Mouse (Mus musculus): ENCODE data around the gene Gm4792. TPM values are rescaled to one million over a fixed set of nuclear protein-coding genes. Genes with fewer than 3 reads are reported as not detected.

Gene Gm4792
- 0.17 TPM in 1 of 2 replicates, not detected in the other for polyA plus RNA-seq (2016; fragmentation: Nextera tagmentation; extraction: Ambion mirVana)

DNA sequence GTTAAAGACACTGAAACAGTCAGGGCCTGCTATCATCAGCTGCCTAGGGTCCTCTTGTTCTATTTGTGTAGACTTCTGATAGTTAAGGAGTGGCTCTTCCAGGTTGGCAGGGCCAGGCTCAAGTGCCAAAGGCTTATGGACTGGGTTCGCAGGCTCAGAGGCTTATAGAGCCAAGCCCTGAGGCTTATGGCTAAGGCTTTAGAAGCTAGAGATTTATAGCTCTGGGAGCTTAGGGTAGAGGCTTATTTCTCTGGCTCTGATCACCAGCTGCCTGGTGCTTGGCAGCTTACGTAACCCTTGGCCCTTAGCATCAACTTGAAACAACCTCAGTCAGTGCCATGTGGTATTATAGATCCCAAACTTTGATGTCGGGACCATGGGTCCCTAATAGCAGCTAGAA is at the start of gene Gm4792:
TSS of gene Gm4792 (minus strand) at position 233 of the 400 bp plus-strand sequence.
- no peak within 1 kb of the TSS for H3K27ac ChIP-seq (replicated peaks)
- no peak within 1 kb of the TSS for H3K4me3 ChIP-seq
- no peaks in the 10 kb centered on the region for H3K36me3 ChIP-seq
- no peaks in the 10 kb centered on the region for H3K9me3 ChIP-seq (replicated peaks)
- no peaks in the 10 kb centered on the region for H3K27me3 ChIP-seq (ENCODE audit: low read depth, poor library complexity, severe bottlenecking)
- no peak for DNase-seq (ENCODE audit: low spot score)
- peaks cover 32% of the 10 kb centered on the region for H3K4me1 ChIP-seq
- 82% methylated on average over 3 of the region's 3 CpGs for WGBS

DNA sequence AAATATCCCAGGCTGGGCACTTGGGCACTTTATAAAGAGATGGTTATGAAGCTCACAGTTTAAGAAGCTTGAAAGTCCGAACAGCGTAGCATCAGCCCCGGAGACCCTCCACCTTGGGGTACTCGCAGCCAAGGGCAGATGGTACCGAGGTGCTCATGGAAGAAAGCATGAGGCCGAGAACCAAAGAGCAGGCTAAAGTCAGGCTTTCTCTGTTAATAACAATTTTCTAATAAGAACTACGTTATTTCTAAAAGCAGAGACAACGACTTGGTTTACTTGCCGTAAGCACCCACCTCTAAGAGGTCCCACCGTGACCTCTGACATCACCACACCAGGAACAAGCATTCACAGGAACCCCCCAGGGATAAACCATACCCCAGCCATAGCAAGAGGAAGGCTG is 49.5 kb upstream of the Gm4792 start:
- H3K27me3 ChIP-seq (ENCODE audit: low read depth, poor library complexity, severe bottlenecking) = no peaks in the 10 kb centered on the region
- no peak overlapping the region for H3K4me3 ChIP-seq
- H3K9me3 ChIP-seq (replicated peaks) = no peaks in the 10 kb centered on the region
- H3K27ac ChIP-seq (replicated peaks) = no peak overlapping the region
- H3K4me1 ChIP-seq = peaks cover 16% of the 10 kb centered on the region
- 95% methylated on average over 10 of the region's 10 CpGs for WGBS
- H3K36me3 ChIP-seq = no peaks in the 10 kb centered on the region
- DNase-seq (ENCODE audit: low spot score) = no peak

DNA sequence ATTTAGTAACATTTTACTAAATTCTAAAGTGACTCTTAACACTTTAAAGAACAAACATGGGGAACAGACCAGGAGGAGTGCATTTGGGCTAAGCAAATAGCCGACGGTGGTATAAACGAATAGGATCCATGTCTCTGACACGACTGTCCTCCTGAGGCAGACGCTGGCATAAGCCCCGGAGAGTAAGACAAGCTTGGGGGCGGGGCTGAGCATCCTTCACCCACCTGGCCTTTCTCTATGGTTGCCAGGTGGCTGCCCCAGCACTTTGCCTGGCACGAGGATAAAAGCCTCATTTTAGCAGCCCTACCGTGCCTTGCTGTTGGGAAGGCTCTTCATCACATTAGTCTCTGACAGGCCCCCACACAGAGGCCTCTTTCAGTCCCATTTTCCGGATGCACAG is 48.8 kb upstream of the Gm4792 start:
- no peak overlapping the region for H3K4me3 ChIP-seq
- no peaks in the 10 kb centered on the region for H3K9me3 ChIP-seq (replicated peaks)
- 80% methylated on average over 10 of the region's 10 CpGs for WGBS
- no peak overlapping the region for H3K27ac ChIP-seq (replicated peaks)
- peaks cover 16% of the 10 kb centered on the region for H3K4me1 ChIP-seq
- no peaks in the 10 kb centered on the region for H3K27me3 ChIP-seq (ENCODE audit: low read depth, poor library complexity, severe bottlenecking)
- no peaks in the 10 kb centered on the region for H3K36me3 ChIP-seq
- DNase-seq (ENCODE audit: low spot score) = no peak

DNA sequence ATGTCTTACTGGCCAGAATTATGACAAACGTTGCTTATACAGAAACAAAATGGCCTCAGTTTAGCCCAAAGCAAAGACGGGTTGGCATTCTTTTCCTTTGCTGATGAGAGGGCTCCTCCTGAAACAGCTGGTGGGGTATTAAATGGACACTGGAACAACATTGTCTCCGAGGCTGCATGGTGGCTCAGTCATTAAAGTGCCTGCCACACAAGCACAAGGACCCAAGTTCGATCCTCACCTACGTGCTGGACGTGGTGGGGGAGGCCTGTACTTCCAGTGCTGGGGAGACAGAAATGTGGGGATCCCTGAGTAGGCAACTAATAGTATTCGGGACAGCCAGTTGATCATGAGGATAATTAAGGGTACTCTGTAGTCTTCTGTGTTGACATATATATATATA is 48.1 kb upstream of the Gm4792 start:
- H3K9me3 ChIP-seq (replicated peaks) = no peaks in the 10 kb centered on the region
- no peak overlapping the region for H3K4me3 ChIP-seq
- WGBS = 94% methylated on average over 7 of the region's 7 CpGs
- no peak overlapping the region for H3K27ac ChIP-seq (replicated peaks)
- peaks cover 16% of the 10 kb centered on the region for H3K4me1 ChIP-seq
- H3K36me3 ChIP-seq = no peaks in the 10 kb centered on the region
- H3K27me3 ChIP-seq (ENCODE audit: low read depth, poor library complexity, severe bottlenecking) = no peaks in the 10 kb centered on the region
- DNase-seq (ENCODE audit: low spot score) = no peak

DNA sequence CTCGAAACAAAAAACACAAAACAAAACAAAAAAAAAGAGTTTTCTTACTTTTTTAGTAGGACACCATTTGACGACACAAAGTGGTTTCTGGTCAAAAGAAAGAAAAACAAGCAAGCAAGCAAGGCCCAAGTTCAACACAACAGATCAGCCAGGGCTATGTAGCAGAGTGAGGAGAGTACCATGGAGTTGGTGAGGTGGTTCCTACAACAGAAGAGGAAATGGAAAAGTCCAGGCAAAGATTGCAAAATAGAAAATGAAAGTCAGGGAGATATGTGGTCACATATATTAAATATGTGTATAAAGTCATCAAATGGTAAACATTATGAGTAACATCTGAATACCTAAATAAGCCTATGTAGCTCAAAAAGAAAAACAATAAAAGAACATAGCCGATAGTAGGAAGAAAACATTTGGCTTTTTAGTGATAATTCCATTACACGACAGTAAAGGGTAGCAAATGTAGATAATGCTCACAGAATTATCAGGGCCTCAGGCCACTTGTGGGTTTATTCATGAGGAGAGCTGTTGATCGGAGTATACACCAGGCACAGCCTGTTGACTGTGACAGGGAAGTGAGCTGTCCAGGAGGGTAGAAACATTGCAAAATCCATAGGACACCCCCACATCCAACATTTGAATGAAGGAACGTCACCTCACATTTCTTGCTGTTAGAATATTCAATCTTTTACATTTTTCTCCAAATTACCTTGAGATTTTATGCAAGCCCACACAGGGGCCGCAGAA is 47.2 kb upstream of the Gm4792 start:
- Histone ChIP-seq H3K36me3 (no peaks in the 10 kb centered on the region), H3K4me1 (peaks cover 16% of the 10 kb centered on the region), H3K27me3 (ENCODE audit: low read depth, poor library complexity, severe bottlenecking) (no peaks in the 10 kb centered on the region), H3K9me3 (replicated peaks) (no peaks in the 10 kb centered on the region), H3K27ac (replicated peaks) (no peak overlapping the region), H3K4me3 (no peak overlapping the region)
- DNase-seq (ENCODE audit: low spot score) = no peak
- 92% methylated on average over 7 of the region's 7 CpGs for WGBS

DNA sequence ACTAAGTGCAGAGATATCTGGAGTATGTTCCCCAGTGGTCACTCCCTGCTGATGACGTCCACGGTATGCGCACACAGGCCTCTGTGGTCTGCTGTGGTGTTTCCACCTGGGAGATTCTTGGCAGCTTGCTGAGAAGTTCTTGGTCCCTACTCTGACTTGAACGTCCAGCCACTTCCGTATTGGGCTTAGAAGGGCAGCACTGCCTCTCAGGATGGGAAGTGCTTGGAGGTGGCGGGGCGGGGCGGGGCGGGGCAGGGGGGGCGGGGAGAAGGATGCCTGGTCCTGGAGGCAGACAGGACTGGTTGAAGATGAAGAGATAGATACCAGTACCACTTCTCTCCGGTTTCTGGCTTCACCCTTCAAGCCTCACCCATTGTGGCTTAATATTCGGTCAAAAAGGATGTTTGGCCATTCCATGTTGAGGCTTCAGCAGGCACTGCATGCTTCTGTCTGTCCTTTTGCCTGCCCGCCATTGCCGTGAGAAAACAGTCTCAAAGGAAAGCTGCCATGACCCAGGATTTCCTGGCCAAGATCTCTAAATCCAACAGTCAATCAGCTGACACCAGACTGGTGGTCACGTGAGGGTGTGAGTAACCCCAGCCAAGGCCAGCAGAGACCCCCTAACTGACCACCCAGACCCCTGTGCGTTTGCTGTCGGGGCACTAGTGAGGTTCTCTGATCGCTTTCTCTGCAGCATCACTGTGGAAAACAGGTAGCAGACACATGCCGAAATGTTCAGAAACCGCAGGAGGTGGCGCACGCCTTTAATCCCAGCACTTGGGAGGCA is 46.3 kb upstream of the Gm4792 start:
- Histone ChIP-seq H3K9me3 (replicated peaks) (no peaks in the 10 kb centered on the region), H3K4me1 (peaks cover 8% of the 10 kb centered on the region), H3K27me3 (ENCODE audit: low read depth, poor library complexity, severe bottlenecking) (no peaks in the 10 kb centered on the region), H3K36me3 (no peaks in the 10 kb centered on the region), H3K27ac (replicated peaks) (0 out of 2 replicates have a peak overlapping the region, but pooled peaks have one; percentile 28), H3K4me3 (no peak overlapping the region)
- WGBS = 56% methylated on average over 22 of the region's 22 CpGs
- no peak for DNase-seq (ENCODE audit: low spot score)

DNA sequence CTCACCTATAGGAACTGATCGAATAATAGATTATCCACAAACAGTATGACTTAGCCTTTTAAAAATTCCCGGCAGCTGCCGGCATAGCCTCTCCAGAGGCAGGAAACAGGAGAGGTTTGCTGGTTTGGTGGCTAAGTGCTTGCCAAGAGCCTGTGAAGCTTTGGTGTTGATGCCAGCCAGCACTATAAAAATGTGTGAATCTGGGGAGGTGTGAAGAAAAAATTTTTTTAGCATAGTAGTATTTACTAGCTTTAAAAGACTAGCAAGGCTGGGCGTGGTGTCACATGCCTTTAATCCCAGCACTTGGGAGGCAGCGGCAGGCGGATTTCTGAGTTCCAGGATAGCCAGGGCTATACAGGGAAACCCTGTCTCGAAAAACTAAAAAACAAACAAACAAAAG is 45.1 kb upstream of the Gm4792 start:
- Histone ChIP-seq H3K27ac (replicated peaks) (no peak overlapping the region), H3K4me1 (peaks cover 8% of the 10 kb centered on the region), H3K9me3 (replicated peaks) (no peaks in the 10 kb centered on the region), H3K4me3 (no peak overlapping the region), H3K27me3 (ENCODE audit: low read depth, poor library complexity, severe bottlenecking) (no peaks in the 10 kb centered on the region), H3K36me3 (no peaks in the 10 kb centered on the region)
- DNase-seq (ENCODE audit: low spot score) = no peak
- 86% methylated on average over 7 of the region's 7 CpGs for WGBS

DNA sequence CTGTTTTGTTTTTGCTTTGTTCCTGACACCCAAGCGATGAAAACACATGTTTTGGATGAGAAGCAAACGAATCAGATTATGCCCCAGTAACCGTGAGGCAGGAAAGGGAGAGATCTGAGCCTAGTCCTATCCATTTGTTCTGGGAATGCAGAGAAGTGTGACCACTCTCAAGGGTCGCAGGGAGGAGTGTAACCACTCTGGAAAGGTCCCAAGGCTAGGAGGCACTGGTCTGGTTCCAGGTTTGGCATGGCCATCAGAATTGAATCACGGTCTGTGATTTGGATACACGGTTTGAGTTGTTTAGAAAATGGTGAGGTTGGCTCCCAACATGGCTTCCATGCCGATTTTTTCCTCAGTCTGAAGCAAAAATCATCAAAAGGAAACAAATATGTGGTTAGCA is 43.8 kb upstream of the Gm4792 start:
- H3K4me3 ChIP-seq = no peak overlapping the region
- peaks cover 8% of the 10 kb centered on the region for H3K4me1 ChIP-seq
- no peak for DNase-seq (ENCODE audit: low spot score)
- no peak overlapping the region for H3K27ac ChIP-seq (replicated peaks)
- no peaks in the 10 kb centered on the region for H3K36me3 ChIP-seq
- H3K9me3 ChIP-seq (replicated peaks) = no peaks in the 10 kb centered on the region
- no peaks in the 10 kb centered on the region for H3K27me3 ChIP-seq (ENCODE audit: low read depth, poor library complexity, severe bottlenecking)
- 71% methylated on average over 7 of the region's 7 CpGs for WGBS

DNA sequence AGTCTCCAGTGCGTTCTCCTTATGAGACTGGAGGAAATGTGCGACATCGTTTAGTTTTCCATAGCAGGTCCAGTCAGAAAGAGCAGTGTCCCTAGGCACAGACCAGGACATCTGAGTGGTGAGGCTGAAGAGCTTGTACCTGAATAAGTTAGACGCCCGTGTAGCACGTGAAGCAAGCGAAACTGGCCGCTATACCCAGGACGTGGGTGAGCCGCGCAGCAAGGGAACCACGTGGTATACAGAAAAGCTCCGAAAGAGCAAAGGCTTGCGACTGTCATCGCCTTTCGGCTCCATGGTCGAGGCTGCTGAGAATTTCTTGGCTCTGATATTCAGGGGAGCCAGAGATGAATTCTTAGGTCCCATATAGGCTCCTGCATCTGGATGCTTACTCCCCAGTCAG is 43.0 kb upstream of the Gm4792 start:
- DNase-seq (ENCODE audit: low spot score) = no peak
- WGBS = 77% methylated on average over 17 of the region's 17 CpGs
- no peaks in the 10 kb centered on the region for H3K36me3 ChIP-seq
- no peaks in the 10 kb centered on the region for H3K9me3 ChIP-seq (replicated peaks)
- H3K4me3 ChIP-seq = no peak overlapping the region
- peaks cover 8% of the 10 kb centered on the region for H3K4me1 ChIP-seq
- no peaks in the 10 kb centered on the region for H3K27me3 ChIP-seq (ENCODE audit: low read depth, poor library complexity, severe bottlenecking)
- H3K27ac ChIP-seq (replicated peaks) = no peak overlapping the region

DNA sequence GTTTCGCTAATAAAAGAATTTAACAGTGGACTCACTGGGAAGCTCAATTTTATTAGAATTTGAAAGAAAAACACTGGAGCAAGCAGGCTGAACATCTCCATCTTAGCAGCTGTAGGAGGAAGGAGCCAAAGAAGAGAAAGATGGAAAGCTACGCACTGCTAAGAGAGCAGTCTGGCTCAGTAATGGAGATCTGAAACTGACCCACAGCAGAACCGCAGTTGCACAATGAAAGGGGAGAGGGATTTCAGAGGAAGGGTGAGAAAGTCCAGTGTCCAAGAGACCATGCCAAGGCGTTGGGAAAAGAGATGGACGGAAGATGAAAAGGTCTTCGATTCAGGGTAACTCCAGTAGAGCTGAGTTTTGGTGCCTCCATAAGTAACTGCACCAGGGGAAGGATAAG is 37.6 kb upstream of the Gm4792 start:
- Histone ChIP-seq H3K27ac (replicated peaks) (no peak overlapping the region), H3K9me3 (replicated peaks) (no peaks in the 10 kb centered on the region), H3K4me1 (no peaks in the 10 kb centered on the region), H3K4me3 (no peak overlapping the region), H3K36me3 (no peaks in the 10 kb centered on the region), H3K27me3 (ENCODE audit: low read depth, poor library complexity, severe bottlenecking) (no peaks in the 10 kb centered on the region)
- DNase-seq (ENCODE audit: low spot score) = no peak
- WGBS = 93% methylated on average over 6 of the region's 6 CpGs

DNA sequence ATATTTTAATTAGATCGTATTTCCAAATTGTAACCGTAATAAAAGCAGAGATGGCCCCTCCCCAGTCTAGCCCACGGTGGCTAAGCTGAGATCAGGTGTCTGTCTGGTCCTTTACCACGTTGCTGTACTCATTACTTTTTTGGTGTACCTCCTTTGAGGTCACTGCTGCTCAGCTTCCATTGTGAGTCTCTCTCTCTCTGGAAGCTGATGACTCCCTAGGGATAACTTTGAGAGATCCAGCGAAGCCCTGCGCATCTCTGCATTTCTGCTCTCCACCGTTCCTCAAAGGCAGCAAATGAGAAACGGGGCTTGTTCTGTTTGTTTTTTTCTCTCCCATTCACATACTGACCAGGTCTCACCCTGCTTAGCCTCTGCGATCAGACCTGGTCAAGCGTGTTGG is 36.5 kb upstream of the Gm4792 start:
- DNase-seq (ENCODE audit: low spot score) = no peak
- H3K36me3 ChIP-seq = no peaks in the 10 kb centered on the region
- H3K27ac ChIP-seq (replicated peaks) = no peak overlapping the region
- no peak overlapping the region for H3K4me3 ChIP-seq
- H3K4me1 ChIP-seq = no peaks in the 10 kb centered on the region
- H3K9me3 ChIP-seq (replicated peaks) = no peaks in the 10 kb centered on the region
- 89% methylated on average over 10 of the region's 10 CpGs for WGBS
- no peaks in the 10 kb centered on the region for H3K27me3 ChIP-seq (ENCODE audit: low read depth, poor library complexity, severe bottlenecking)

DNA sequence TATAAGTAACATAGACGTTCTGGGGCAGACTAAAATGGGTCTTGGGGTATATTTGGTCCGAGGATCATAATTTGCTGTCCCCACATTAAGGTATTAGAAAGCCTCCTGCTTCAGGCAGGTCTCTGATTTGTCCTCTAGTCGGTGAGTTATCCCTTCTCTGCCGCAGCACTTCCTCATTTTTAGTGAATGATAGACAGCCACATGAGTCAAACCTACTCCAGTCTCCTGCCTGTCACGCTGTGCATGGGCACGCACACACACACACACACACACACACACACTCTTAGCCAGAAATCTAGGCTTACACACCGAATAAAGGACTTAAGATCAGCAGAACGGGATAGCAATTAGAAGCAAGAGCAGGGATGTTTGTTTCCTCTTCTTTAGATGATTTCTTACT is 34.8 kb upstream of the Gm4792 start:
- DNase-seq (ENCODE audit: low spot score) = no peak
- 87% methylated on average over 8 of the region's 8 CpGs for WGBS
- no peaks in the 10 kb centered on the region for H3K9me3 ChIP-seq (replicated peaks)
- H3K27ac ChIP-seq (replicated peaks) = no peak overlapping the region
- H3K36me3 ChIP-seq = no peaks in the 10 kb centered on the region
- H3K27me3 ChIP-seq (ENCODE audit: low read depth, poor library complexity, severe bottlenecking) = no peaks in the 10 kb centered on the region
- no peak overlapping the region for H3K4me3 ChIP-seq
- H3K4me1 ChIP-seq = 0 out of 2 replicates have a peak, but pooled peaks cover 2% of the 10 kb centered on the region
